Comparison of ENCODE assay signal across 25 mouse cellular contexts in genomic region chr3:119464073-119464472, GRCm38 (mm10).
"Had no signal": no experiment of that assay in that cellular context is flagged by ENCODE, and none has a peak within 500 bp of the region (broad histone marks: within the 10 kb centered on the region; RNA-seq: fewer than 3 reads in every experiment).

No protein-coding gene starts in this region.

- H3K9me3 ChIP-seq: heart, embryonic 12.5 days; hindbrain, embryonic 10.5 days; hindbrain, embryonic 12.5 days; intestine, embryonic 15.5 days; limb, embryonic 10.5 days; limb, embryonic 12.5 days had no signal

- DNase-seq: gastrocnemius, postnatal 14 days; gastrocnemius, postnatal 36 days; heart, adult 11 months; heart, adult 2 months; heart, postnatal 10 days; heart, postnatal 4 days; kidney, adult 18-20 months; kidney, adult 8-10 months; kidney, postnatal 10 days; kidney, postnatal 25 days; kidney, postnatal 4 days; liver had no signal

- H3K27ac ChIP-seq: heart, adult 2 months; hindbrain, embryonic 10.5 days; hindbrain, embryonic 12.5 days; hindbrain, embryonic 14.5 days; intestine, embryonic 15.5 days; layer of hippocampus, adult 2 months; left cerebral cortex, adult 2 months; limb, embryonic 10.5 days; limb, embryonic 12.5 days had no signal

- H3K9ac ChIP-seq: heart, embryonic 12.5 days; hindbrain, embryonic 12.5 days; hindbrain, embryonic 14.5 days; intestine, embryonic 15.5 days; limb, embryonic 12.5 days had no signal

- H3K4me1 ChIP-seq: heart, embryonic 12.5 days; intestine, embryonic 15.5 days; limb, embryonic 10.5 days; limb, embryonic 12.5 days had no signal

- H3K36me3 ChIP-seq: heart, embryonic 12.5 days; hindbrain, embryonic 10.5 days; hindbrain, embryonic 12.5 days; intestine, embryonic 15.5 days; limb, embryonic 10.5 days; limb, embryonic 12.5 days had no signal

- H3K4me2 ChIP-seq: heart, embryonic 12.5 days; hindbrain, embryonic 12.5 days; hindbrain, embryonic 14.5 days; intestine, embryonic 15.5 days; limb, embryonic 12.5 days; liver, embryonic 11.5 days had no signal

- H3K4me3 ChIP-seq: heart, adult 2 months; heart, embryonic 12.5 days; hindbrain, embryonic 10.5 days; hindbrain, embryonic 12.5 days; intestine, embryonic 15.5 days; layer of hippocampus, adult 2 months; left cerebral cortex, adult 2 months; limb, embryonic 10.5 days; limb, embryonic 12.5 days had no signal

- H3K27me3 ChIP-seq: heart, embryonic 12.5 days; hindbrain, embryonic 12.5 days; intestine, embryonic 15.5 days; limb, embryonic 12.5 days had no signal

- ATAC-seq: hindbrain, embryonic 16.5 days; inflammation-experienced regulatory T-cells, adult 6 months; intestine, embryonic 15.5 days; intestine, postnatal 0 days had no signal
